Mouse (Mus musculus) ovary, postnatal 10 days (tissue): ENCODE results near the gene Plcb1.
"Not testable (repeated sequence)": the region's sequence is repeated elsewhere in the genome, so short reads cannot be mapped to it uniquely, and the experiment has no call there.

ENCODE experiments used
- DNase-seq: peaks from one replicate; pipeline ENCODE4 v3.0.0; 2022; ENCODE audit warnings: low spot score

Gene Plcb1

GRCm38 (mm10) chr2:134976796-134977330 is 191.0 kb downstream of the Plcb1 start:
- no peak for DNase-seq

- DNase-seq: no peak
Observed at GRCm38 (mm10) chr2:134977641-134978040, 191.8 kb downstream of the Plcb1 start.

GRCm38 (mm10) chr2:134981394-134981793 is 195.5 kb downstream of the Plcb1 start:
- no peak for DNase-seq

GRCm38 (mm10) chr2:134984884-134985283 is 199.0 kb downstream of the Plcb1 start:
- DNase-seq: no peak

- no peak for DNase-seq
Observed at GRCm38 (mm10) chr2:134987978-134988377, 202.1 kb downstream of the Plcb1 start.

GRCm38 (mm10) chr2:134989650-134990292 is 203.9 kb downstream of the Plcb1 start:
- DNase-seq: no peak

GRCm38 (mm10) chr2:135007134-135007533 is 221.3 kb downstream of the Plcb1 start:
- no peak for DNase-seq

GRCm38 (mm10) chr2:135007885-135008284 is 222.0 kb downstream of the Plcb1 start:
- DNase-seq: not testable (repeated sequence)

- no peak for DNase-seq
Observed at GRCm38 (mm10) chr2:135010371-135010770, 224.5 kb downstream of the Plcb1 start.

- DNase-seq: no peak
Observed at GRCm38 (mm10) chr2:135015501-135015900, 229.6 kb downstream of the Plcb1 start.

GRCm38 (mm10) chr2:135018275-135018674 is 232.4 kb downstream of the Plcb1 start:
- DNase-seq: no peak

- DNase-seq: no peak
Observed at GRCm38 (mm10) chr2:135018708-135019107, 232.8 kb downstream of the Plcb1 start.

GRCm38 (mm10) chr2:135019588-135019987 is 233.7 kb downstream of the Plcb1 start:
- no peak for DNase-seq

GRCm38 (mm10) chr2:135029288-135029687 is 243.4 kb downstream of the Plcb1 start:
- no peak for DNase-seq

- no peak for DNase-seq
Observed at GRCm38 (mm10) chr2:135029700-135030099, 243.8 kb downstream of the Plcb1 start.

- DNase-seq: no peak
Observed at GRCm38 (mm10) chr2:135035640-135036260, 249.9 kb downstream of the Plcb1 start.

GRCm38 (mm10) chr2:135048791-135049190 is 262.9 kb downstream of the Plcb1 start:
- DNase-seq: no peak

GRCm38 (mm10) chr2:135049283-135049682 is 263.4 kb downstream of the Plcb1 start:
- DNase-seq: no peak

GRCm38 (mm10) chr2:135051540-135052288 is 265.8 kb downstream of the Plcb1 start:
- no peak for DNase-seq

- no peak for DNase-seq
Observed at GRCm38 (mm10) chr2:135053391-135053790, 267.5 kb downstream of the Plcb1 start.

- DNase-seq: no peak
Observed at GRCm38 (mm10) chr2:135067419-135067818, 281.6 kb downstream of the Plcb1 start.

GRCm38 (mm10) chr2:135071349-135071748 is 285.5 kb downstream of the Plcb1 start:
- no peak for DNase-seq

- DNase-seq: no peak
Observed at GRCm38 (mm10) chr2:135072503-135072902, 286.6 kb downstream of the Plcb1 start.
